ENCODE assay signal across 16 mouse cellular contexts in genomic region chr2:21122421-21122820, GRCm38 (mm10).
"Had no signal": no experiment of that assay in that cellular context is flagged by ENCODE, and none has a peak within 500 bp of the region (broad histone marks: within the 10 kb centered on the region; RNA-seq: fewer than 3 reads in every experiment).

No protein-coding gene starts in this region.

- H3K4me2 ChIP-seq: neural tube, embryonic 13.5 days; neural tube, embryonic 15.5 days; stomach, embryonic 15.5 days had no signal

- H3K27me3 ChIP-seq: neural tube, embryonic 13.5 days; neural tube, embryonic 15.5 days; stomach, embryonic 15.5 days had no signal

- H3K27ac ChIP-seq: neural tube, embryonic 13.5 days; neural tube, embryonic 15.5 days; stomach, embryonic 15.5 days; stomach, postnatal 0 days had no signal

- H3K4me1 ChIP-seq: neural tube, embryonic 13.5 days; neural tube, embryonic 15.5 days; stomach, embryonic 15.5 days had no signal

- H3K9ac ChIP-seq: neural tube, embryonic 13.5 days; neural tube, embryonic 15.5 days; stomach, embryonic 15.5 days had no signal

- DNase-seq: retina, postnatal 1 day; right cerebral cortex, adult 18-20 months; right cerebral cortex, postnatal 14 days; right cerebral cortex, postnatal 25 days; right cerebral cortex, postnatal 4 days; spleen, adult 18-20 months; thymus, adult 18-20 months; thymus, adult 2 months; thymus, postnatal 14 days; thymus, postnatal 25 days; thymus, postnatal 36 days; thymus, postnatal 4 days had no signal

- H3K36me3 ChIP-seq: neural tube, embryonic 13.5 days; neural tube, embryonic 15.5 days; stomach, embryonic 15.5 days had no signal

- H3K9me3 ChIP-seq: neural tube, embryonic 13.5 days; neural tube, embryonic 15.5 days; stomach, embryonic 15.5 days had no signal

- H3K4me3 ChIP-seq: neural tube, embryonic 13.5 days; neural tube, embryonic 15.5 days; stomach, embryonic 15.5 days had no signal
